Mouse (Mus musculus): ENCODE results near the gene Sdf2. TPM values are rescaled to one million over a fixed set of nuclear protein-coding genes. Genes with fewer than 3 reads are reported as not detected.

Sdf2 gene
- 21.3 TPM for polyA plus RNA-seq (2014; fragmentation: Illumina TruSeq; extraction: RNeasy Lipid Tissue Mini Kit (QIAGEN cat#74804); ENCODE audit: low read depth, low replicate concordance)

GRCm38 (mm10) chr11:78245627-78246317, at the start of gene Sdf2, which contains the start of gene Supt6:
Gene Sdf2 (plus strand): TSS chr11:78245746.
Gene Supt6 (minus strand): TSS chr11:78245987.

GRCm38 (mm10) chr11:78261380-78262352, 16.1 kb downstream of the Sdf2 start, which contains the start of gene 2610507B11Rik:
Gene 2610507B11Rik (plus strand): TSS chr11:78261752.

GRCm38 (mm10) chr11:78290654-78291053, 45.1 kb downstream of the Sdf2 start, which contains the start of gene BC030499:
Gene BC030499 (plus strand): TSS chr11:78290841.

GRCm38 (mm10) chr11:78301357-78302084, 56.0 kb downstream of the Sdf2 start, which contains the start of gene Spag5:
Gene Spag5 (plus strand): TSS chr11:78301529.

Other genes starting within 250 kb of the Sdf2 start
- gene Dhrs13, start 213.5 kb upstream of the Sdf2 start, polyA plus RNA-seq (2014; fragmentation: Illumina TruSeq; extraction: RNeasy Lipid Tissue Mini Kit (QIAGEN cat#74804); ENCODE audit: low read depth, low replicate concordance) = 3.3 TPM
- 8.4 TPM for gene Flot2, start 207.8 kb upstream of the Sdf2 start, polyA plus RNA-seq (2014; fragmentation: Illumina TruSeq; extraction: RNeasy Lipid Tissue Mini Kit (QIAGEN cat#74804); ENCODE audit: low read depth, low replicate concordance)
- 5.7 TPM for gene Eral1, start 165.4 kb upstream of the Sdf2 start, polyA plus RNA-seq (2014; fragmentation: Illumina TruSeq; extraction: RNeasy Lipid Tissue Mini Kit (QIAGEN cat#74804); ENCODE audit: low read depth, low replicate concordance)
- 6.3 TPM for gene Fam222b, start 151.1 kb upstream of the Sdf2 start, polyA plus RNA-seq (2014; fragmentation: Illumina TruSeq; extraction: RNeasy Lipid Tissue Mini Kit (QIAGEN cat#74804); ENCODE audit: low read depth, low replicate concordance)
- 1.1 TPM for gene Traf4, start 80.2 kb upstream of the Sdf2 start, polyA plus RNA-seq (2014; fragmentation: Illumina TruSeq; extraction: RNeasy Lipid Tissue Mini Kit (QIAGEN cat#74804); ENCODE audit: low read depth, low replicate concordance)
- 1.6 TPM for gene Nek8, start 69.1 kb upstream of the Sdf2 start, polyA plus RNA-seq (2014; fragmentation: Illumina TruSeq; extraction: RNeasy Lipid Tissue Mini Kit (QIAGEN cat#74804); ENCODE audit: low read depth, low replicate concordance)
- gene Tlcd1, start 69.0 kb upstream of the Sdf2 start, polyA plus RNA-seq (2014; fragmentation: Illumina TruSeq; extraction: RNeasy Lipid Tissue Mini Kit (QIAGEN cat#74804); ENCODE audit: low read depth, low replicate concordance) = 33.9 TPM
- 310 TPM for gene Rpl23a, start 62.2 kb upstream of the Sdf2 start, polyA plus RNA-seq (2014; fragmentation: Illumina TruSeq; extraction: RNeasy Lipid Tissue Mini Kit (QIAGEN cat#74804); ENCODE audit: low read depth, low replicate concordance)
- 1.7 TPM for gene Rab34, start 57.3 kb upstream of the Sdf2 start, polyA plus RNA-seq (2014; fragmentation: Illumina TruSeq; extraction: RNeasy Lipid Tissue Mini Kit (QIAGEN cat#74804); ENCODE audit: low read depth, low replicate concordance)
- gene Proca1, start 52.4 kb upstream of the Sdf2 start, polyA plus RNA-seq (2014; fragmentation: Illumina TruSeq; extraction: RNeasy Lipid Tissue Mini Kit (QIAGEN cat#74804); ENCODE audit: low read depth, low replicate concordance) = 1.3 TPM
- 5.8 TPM for gene Supt6, start 241 bp downstream of the Sdf2 start, polyA plus RNA-seq (2014; fragmentation: Illumina TruSeq; extraction: RNeasy Lipid Tissue Mini Kit (QIAGEN cat#74804); ENCODE audit: low read depth, low replicate concordance)
- 48.4 TPM for gene 2610507B11Rik, start 16.0 kb downstream of the Sdf2 start, polyA plus RNA-seq (2014; fragmentation: Illumina TruSeq; extraction: RNeasy Lipid Tissue Mini Kit (QIAGEN cat#74804); ENCODE audit: low read depth, low replicate concordance)
- gene BC030499, start 45.1 kb downstream of the Sdf2 start, polyA plus RNA-seq (2014; fragmentation: Illumina TruSeq; extraction: RNeasy Lipid Tissue Mini Kit (QIAGEN cat#74804); ENCODE audit: low read depth, low replicate concordance) = 0.24 TPM
- 0.32 TPM for gene Spag5, start 55.8 kb downstream of the Sdf2 start, polyA plus RNA-seq (2014; fragmentation: Illumina TruSeq; extraction: RNeasy Lipid Tissue Mini Kit (QIAGEN cat#74804); ENCODE audit: low read depth, low replicate concordance)
- 10.4 TPM for gene Aldoc, start 77.2 kb downstream of the Sdf2 start, polyA plus RNA-seq (2014; fragmentation: Illumina TruSeq; extraction: RNeasy Lipid Tissue Mini Kit (QIAGEN cat#74804); ENCODE audit: low read depth, low replicate concordance)
- 1.4 TPM for gene Pigs, start 82.7 kb downstream of the Sdf2 start, polyA plus RNA-seq (2014; fragmentation: Illumina TruSeq; extraction: RNeasy Lipid Tissue Mini Kit (QIAGEN cat#74804); ENCODE audit: low read depth, low replicate concordance)
- gene Unc119, start 97.7 kb downstream of the Sdf2 start, polyA plus RNA-seq (2014; fragmentation: Illumina TruSeq; extraction: RNeasy Lipid Tissue Mini Kit (QIAGEN cat#74804); ENCODE audit: low read depth, low replicate concordance) = 0.58 TPM
- gene Foxn1, start 140.8 kb downstream of the Sdf2 start, polyA plus RNA-seq (2014; fragmentation: Illumina TruSeq; extraction: RNeasy Lipid Tissue Mini Kit (QIAGEN cat#74804); ENCODE audit: low read depth, low replicate concordance) = not detected
- 0.45 TPM for gene Slc13a2, start 176.5 kb downstream of the Sdf2 start, polyA plus RNA-seq (2014; fragmentation: Illumina TruSeq; extraction: RNeasy Lipid Tissue Mini Kit (QIAGEN cat#74804); ENCODE audit: low read depth, low replicate concordance)
- gene Slc46a1, start 220.0 kb downstream of the Sdf2 start, polyA plus RNA-seq (2014; fragmentation: Illumina TruSeq; extraction: RNeasy Lipid Tissue Mini Kit (QIAGEN cat#74804); ENCODE audit: low read depth, low replicate concordance) = 4.4 TPM

Data from liver, adult 10 weeks (tissue).